Mouse (Mus musculus) Muller cell, postnatal 12 days (primary cell): ENCODE results near the gene Pdap1.
A peak's percentile ranks its signal among the peaks of the same experiment; 100 is the strongest.
"Not testable (repeated sequence)": the region's sequence is repeated elsewhere in the genome, so short reads cannot be mapped to it uniquely, and the experiment has no call there.

ENCODE experiments used
- DNase-seq: peaks from one replicate; pipeline ENCODE4 v3.0.0-alpha.2; 2015; ENCODE audit errors: inconsistent ontology term

Pdap1 gene

DNA sequence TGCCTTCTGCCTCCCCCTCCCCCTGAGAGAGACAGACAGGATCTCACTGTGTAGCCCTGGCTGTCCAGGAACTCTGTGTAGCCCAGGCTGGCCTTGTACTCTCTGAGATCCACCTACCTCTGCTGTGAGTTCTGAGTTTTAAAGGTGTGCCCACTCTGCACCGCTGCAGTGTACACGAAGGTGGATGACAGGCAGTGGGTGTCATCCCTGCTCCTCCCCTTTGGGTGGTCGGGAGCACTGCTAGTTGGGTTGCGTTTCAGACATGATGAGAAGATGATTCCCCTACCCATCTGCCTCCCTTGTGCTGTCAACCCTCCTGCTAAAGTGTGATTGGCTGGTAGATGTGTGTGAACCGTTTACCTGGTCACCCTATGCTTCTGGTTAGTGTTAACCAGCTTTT is 21.6 kb downstream of the Pdap1 start:
- no peak for DNase-seq

DNA sequence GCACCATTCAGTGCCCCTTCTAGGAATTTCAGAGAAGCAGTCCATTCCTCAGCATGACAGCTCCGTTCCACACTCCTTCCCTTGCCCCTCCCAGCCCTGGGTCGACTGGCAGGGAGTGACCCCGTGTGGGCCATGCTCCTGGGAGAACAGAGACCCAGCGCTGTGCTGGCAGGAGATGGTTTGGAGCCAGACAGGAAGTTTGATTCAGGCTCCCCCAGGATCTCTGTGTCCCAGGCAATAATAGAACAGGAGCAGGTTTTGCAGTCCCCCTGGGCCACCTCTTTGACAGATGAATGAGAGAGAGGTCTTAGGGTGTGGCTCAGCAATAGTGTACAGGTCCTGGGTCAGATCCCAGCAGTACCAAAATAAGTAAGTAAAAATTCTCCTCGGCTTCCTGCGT is 22.0 kb downstream of the Pdap1 start:
- DNase-seq: no peak

DNA sequence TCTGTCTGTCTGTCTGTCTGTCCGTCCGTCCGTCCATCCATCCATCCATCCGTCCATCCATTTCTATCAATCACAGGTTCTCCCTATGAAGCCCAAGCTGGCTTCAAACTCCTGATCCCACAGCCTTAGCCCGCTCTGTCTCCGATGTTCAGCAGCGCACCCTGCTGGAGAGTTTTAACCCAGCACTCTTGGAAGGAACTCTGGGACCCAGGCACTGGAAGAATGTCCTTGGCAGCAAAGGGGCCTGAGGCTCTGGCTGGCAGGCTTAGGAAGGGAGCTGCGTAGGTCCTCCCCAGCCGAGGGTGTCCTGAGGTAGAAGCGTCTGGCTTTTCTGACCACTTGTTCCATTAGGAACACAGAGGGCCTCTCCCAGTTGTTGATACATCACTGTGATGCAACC is 23.1 kb downstream of the Pdap1 start:
- DNase-seq: no peak

DNA sequence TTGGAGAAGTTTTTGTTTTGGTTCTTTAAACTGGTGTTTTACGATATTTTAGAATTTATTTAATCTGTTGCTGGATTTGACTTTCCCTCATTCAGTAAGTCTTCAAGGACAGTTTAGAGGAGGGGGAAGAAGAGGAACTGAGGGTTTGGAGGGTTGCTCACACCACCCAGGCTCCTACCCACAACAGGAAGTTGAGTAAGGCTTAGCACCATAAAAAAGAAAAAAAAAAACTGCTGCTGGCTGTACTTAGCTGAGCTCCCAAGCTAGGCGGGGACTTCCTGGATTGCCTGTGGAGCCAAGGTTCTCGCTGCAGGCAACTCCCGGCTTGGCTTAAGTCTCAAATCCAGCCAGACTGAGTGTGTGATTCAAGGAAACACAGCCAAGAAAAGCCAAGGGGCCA is 23.7 kb downstream of the Pdap1 start:
- peak; percentile 51 for DNase-seq

DNA sequence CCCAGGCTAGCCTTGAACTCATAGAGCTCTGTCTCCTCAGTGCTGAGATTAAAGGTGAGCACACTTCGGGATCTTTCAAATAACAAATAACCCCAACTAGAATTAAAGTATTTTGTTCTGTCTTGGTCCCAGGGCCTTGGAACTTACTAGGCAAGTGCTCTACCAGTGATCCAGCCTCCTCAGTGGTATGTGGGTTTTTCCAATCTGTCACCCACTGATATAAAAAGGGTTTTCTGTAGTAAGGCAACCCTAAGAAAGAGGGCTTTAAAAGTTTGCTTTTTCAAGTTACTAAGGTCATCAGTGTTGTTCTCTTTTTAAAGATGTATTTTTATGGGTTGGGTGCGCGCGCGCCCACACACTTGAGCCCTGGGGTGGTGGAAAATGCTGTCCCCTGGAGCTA is 24.3 kb downstream of the Pdap1 start:
- no peak for DNase-seq

DNA sequence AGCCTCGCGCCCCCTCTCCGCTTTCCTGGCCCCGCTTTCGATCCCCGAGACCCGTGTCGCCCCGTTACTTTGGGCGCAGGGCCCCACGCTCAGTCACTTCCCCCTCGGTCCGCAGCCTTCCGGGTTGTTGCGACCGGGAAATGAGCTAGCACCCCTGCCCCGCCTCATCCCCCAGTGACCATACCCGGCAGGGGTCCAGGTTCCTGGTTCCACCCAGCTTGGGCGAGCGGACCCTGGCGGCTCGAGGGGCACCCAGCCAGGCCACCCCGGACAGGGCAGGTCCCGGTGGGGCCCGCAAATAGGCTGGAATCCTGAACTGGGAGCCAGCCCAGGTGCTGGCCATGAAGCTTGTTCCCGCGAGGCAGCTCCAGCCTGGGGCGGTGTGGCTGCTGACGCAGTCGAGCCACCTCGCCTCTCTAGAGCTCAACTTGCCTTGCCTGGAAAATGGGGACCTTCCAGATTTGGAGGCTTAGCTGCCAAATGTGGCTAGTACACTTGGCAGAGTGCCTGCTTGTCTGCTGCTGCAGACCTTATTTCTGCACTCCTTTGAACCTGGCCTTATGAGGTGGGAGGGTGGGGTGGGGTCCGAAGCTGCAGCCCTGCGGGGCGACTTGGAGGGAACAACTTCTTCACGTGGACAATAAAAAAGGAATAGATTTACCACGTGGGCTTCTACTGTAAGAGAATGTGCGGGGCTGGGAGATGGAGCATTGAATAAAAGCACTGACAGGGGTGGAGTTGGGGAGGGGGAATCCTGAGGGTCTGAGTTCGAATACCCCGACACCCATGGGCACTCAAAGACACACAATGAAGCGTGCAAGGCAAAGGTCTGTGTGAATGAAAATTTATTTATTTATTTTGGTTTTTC is 25.2 kb downstream of the Pdap1 start:
- peak; percentile 65 for DNase-seq

DNA sequence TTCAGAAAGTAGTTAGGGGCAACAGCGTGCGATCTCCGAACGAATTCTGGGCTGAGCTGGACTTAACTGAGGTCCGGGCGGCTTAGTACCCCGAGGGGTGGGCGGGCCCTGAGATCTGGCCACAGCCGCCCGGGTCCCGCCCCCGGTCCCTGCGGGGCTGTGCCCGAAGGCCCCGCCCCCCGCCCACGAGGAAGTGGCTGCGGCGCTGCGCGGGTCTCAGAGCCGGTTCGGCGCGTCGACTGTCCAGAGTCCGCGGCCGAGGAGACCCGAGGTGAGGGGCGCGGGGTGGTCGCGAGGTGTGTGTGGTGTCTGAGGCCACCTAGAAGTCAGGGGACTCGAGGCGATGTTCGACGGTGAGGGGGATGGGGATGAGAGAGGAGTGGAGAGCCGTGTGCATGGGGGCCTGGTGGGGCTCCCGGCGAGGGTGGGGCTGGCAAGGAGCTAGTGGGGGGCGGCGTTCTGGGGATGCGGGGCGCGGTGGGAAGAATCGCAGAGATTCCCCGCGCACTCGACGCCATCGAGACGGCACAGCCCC is 25.9 kb downstream of the Pdap1 start, which contains the start of gene Arpc1b:
Gene Arpc1b, plus strand, starts transcription at position 145 of the 535 bp plus-strand sequence.
- peak; percentile 91 for DNase-seq

DNA sequence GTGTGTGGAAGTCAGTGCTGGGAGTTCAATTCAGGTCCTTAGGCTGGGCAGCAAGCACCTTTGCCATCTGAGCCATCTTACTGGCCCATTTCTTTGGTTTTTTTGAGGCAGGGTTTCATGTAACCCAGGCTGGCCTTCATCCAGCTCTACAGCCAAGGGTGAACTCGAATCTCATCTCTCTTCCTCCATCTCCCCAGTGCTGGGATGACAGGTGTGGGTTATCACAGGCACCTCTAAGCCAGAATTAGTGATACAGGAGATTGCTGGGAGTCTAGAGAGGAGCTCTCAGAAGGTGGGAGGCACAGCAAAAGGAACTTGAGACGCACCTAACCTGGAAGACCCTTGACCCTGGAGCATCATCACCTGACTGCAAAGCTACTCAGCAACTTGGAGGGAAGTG is 26.6 kb downstream of the Pdap1 start:
- DNase-seq: no peak

DNA sequence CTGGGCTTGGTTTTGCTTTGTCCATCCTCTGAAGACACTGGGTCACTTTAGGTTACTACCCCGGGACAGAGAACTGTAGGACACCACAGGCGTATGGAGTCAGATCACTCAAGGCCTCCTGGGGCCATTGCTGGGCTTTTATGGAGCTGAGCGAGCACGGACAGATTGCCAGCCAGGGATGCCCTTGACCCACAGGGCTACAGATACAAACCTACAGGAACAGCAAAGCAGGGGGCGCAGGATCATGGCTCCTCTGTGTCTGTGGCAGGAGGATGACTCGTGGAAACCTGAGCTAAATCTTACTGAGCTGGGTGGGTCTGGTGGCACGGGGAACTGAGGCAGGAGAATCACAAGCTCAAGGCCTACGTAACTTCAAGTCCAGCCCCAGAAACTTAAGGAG is 27.5 kb downstream of the Pdap1 start:
- DNase-seq: no peak

DNA sequence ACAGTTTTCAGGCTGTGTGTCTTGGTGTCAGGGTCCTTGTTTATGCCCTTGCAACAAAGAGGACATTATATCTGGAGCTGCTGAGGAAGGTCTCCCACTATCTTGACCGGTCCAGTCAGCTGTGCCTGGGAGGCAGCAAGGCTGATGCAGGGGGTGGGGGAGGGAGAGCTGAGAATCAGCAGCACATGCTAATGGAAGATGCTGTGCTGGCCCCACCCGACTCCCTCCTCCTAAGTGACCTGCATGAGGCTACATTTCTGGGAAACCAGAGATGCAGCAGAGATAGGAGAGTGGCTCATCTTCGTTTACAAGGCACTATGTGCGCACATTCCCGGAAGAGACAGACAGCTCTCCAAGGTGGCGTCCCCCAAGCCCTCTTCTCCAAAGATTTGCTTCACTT is 29.6 kb downstream of the Pdap1 start:
- DNase-seq: no peak

DNA sequence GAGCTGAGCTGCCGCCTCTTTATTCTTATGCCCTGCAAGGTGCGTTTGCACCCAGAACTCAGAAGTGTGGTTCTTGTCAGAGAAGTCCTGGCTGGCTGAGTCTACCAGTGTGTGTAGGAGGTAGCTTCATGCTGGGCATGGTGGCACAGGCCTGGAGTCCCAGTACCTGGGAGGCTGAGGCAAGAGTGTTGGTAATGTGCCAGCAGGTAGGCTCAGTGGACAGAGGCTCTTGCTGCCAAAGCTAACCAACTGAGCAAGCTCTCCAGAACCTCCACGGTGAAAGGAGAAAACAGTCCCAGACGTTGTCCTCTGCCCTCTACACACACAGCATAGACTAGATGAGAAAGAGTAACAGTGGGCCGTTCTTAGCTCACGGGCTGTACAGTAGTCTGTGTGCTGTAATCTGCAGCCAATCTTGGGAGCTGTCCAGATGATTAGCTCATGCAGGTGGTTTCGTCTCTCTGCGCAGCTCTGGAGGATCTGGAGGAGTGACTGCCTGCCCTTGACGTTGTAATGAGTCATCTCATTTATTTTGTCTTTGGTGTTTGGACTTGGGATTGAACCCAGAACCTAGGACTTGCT is 34.3 kb downstream of the Pdap1 start:
- no peak for DNase-seq

DNA sequence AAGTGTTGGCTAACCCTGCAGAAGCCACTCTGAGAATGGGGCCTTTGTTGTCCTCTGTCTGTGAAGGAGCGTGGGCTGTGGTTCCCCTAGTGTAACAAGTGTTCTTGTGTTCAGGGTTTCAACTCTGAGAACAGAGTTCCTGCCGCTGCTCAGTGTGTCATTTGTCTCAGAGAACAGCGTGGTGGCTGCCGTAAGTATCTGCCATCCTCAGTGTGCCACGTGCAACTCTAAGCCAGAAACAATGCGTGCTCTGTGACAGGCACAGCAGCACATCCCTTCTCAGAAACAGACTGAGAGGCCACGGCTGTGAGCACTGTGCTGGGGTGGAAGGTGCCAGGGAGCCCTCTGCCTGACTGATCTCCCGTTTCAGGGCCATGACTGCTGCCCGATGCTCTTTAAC is 35.7 kb downstream of the Pdap1 start:
- DNase-seq: no peak

DNA sequence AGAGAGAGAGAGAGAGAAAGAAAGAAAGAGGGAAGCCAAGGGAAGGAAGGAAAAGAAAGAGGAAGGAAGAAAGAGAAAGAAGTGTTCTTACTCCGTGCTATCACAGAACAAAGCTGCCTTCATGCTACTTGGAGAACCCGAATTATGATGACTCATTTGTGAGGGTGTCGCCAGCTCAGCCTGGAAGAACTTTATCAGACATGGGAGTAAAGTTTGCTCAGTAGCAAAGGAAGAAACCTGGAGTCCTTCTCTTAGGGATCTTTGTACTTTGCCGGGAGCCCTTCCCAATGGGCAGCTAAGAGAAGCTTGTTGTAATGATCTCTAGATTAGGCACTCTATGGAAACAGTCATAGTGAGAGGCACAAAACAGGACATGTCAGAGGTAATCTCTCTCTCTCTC is 37.3 kb downstream of the Pdap1 start:
- DNase-seq: no peak

DNA sequence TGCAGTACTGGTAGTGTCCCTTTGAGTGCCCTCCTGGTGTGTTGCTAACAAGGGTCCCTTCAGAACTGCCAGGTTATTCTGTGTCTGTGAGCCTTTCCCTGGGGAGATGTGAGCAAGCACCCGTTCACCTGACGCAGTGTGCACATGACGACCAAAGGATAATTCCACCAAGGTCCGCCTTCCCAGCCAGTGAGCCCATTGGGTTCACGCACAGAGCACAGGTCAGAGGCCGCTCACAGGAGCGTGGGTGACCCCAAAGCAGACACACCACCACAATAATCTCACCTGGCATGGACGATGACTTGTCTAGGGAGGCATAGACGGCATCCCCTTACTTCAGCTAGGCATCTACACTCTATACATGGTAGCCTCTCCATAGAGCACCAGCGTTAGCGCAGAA is 38.6 kb downstream of the Pdap1 start:
- not testable (repeated sequence) for DNase-seq

DNA sequence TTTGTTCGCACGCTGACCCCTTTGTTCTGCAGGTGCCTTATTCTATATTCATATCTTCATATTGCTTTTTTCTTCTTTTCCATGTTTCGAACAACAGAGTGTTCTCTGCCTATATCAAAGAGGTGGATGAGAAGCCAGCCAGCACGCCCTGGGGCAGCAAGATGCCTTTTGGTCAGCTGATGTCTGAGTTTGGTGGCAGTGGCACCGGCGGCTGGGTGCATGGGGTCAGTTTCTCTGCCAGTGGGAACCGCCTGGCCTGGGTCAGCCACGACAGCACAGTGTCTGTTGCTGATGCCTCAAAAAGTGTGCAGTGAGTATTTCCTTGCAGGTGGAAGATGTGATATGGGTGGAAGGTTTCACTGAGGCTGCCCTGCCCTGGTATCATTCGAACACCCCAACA is 39.1 kb downstream of the Pdap1 start:
- DNase-seq: no peak

DNA sequence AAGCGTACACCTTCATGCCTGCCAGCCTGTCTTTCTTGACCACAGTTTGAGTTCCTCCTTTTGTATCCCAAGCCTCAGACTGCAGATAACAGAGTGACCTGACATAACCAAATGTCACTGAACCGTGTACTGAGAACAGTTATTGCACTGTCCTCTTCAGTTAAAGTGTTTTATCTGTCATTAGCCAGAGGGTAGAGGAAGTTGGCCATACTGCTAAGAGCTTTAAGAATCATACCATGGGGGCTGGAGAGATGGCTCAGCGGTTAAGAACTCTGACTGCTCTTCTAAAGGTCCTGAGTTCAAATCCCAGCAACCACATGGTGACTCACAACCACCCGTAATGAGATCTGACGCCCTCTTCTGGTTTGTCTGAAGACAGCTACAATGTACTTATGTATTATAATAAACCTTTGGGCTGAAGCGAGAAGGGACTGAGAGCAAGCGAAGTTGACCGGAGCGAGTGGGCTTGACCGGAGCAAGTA is 41.7 kb downstream of the Pdap1 start:
- DNase-seq: no peak

DNA sequence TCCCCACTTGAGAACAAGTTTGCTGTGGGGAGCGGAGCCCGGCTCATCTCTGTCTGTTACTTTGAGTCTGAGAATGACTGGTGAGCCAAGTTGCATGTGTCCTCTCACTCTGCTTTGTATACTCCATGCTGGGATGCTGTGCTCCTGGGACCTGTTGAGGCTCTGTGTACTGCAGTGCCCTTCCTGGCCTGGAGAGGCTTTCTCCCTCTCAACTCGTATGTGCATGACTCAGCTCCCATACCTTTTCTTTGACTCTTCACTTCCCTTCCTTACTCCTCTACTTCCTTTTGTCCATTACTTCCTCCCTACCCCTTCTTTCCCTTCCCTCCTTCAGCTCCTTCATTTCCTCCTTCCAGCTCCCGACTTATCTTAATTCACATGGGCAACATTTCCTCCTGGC is 43.8 kb downstream of the Pdap1 start:
- no peak for DNase-seq

DNA sequence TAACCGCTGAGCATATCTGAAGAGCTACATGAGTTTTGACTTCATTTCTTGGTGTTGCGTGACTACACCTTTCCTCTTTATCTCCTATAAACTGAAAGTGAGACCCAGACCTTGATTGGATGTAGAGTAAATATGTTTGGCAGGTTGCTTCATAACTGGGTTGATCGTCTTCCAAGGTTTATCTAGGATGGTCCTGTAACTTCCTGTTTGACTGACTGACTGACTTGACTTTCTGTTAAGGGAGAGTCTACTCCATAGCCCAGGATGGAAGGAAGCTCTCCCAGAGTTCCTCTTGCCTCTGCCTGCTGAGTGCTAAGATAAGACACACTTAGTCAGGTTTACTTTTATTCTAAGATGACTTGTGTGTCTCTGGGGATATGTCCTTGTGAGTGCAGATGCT is 50.2 kb downstream of the Pdap1 start:
- no peak for DNase-seq

DNA sequence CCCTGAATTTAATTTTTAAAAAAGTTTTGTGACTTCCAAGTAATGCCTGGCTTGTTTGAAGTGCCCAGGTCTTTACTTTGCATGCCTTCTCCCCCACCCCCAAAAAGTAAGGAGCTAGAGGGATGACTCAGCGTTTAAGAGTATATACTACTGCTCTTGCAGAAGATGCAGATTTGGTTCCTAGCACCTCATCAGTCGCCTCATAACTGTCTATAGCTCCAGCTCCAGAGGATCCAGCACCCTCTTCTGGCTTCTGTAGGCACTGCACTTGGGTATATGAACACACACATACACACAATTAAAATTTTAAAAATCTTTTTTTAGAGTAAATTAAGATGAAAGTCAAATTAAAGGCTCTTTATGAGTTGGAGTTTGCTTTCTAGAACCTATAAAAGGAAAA is 51.9 kb downstream of the Pdap1 start:
- DNase-seq: no peak

DNA sequence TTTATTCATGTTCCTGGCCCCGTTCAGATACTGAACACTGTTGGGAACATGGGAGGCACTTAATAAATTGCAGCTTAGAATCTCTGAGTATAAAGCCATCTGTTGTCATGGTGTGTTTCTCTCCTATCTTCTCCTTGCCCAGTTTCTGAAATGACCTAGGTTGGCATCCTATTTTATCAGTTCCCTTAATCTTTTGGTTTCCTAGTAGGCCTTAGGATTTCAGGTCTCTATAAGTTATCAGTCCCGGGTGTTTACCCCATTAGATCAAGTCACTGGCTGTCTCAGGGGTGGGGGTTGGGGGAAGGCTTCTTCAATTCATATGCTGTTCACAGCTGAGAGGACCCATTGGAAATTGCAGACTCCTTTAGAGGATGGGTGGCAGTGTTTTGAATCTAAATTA is 55.2 kb downstream of the Pdap1 start:
- no peak for DNase-seq

DNA sequence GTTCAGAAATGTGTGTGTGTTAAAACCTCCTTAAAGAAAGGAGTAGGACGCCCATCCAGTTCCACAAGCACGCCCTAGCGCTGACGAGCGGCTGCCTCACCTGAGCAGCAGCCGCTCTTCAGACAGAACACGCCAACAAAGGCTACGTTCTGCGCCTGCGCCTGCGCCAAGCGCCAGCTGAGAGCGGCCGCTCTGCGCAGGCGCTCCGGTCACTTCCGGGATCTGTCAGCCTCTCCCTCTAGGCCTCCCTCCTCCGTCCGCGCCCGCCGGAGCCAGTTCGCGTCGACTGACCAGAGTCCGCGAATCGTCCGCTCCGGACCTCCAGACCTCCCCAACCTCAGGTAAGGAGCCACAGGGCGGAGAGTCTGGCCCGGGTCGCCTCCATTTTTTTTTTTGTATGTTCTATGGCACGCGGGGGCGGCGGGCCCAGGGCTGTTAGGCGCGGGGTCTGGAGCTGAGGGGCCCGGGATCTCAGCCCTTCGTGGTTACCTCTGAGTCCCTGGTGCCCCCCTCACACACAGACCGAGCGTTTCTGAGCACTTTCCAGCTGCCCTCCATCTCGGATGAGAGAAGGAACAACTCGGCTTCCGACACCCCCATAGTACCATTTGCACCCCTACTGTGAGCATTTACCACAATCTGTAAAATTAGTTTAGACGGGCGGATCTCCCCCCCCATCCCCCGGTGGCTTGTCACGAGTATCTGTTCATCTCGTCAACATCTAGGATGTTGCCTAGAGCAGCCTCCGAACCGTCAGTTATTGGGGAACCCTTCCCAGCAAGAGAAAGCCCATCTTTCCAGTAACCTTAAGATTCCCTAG is 56.2 kb downstream of the Pdap1 start, which contains the start of the genes Arpc1a and Kpna7:
Gene Arpc1a, plus strand, starts transcription at position 199 of the 820 bp plus-strand sequence.
Gene Kpna7, minus strand, starts transcription at position 399 of the 820 bp plus-strand sequence.
- DNase-seq: peak; percentile 93

DNA sequence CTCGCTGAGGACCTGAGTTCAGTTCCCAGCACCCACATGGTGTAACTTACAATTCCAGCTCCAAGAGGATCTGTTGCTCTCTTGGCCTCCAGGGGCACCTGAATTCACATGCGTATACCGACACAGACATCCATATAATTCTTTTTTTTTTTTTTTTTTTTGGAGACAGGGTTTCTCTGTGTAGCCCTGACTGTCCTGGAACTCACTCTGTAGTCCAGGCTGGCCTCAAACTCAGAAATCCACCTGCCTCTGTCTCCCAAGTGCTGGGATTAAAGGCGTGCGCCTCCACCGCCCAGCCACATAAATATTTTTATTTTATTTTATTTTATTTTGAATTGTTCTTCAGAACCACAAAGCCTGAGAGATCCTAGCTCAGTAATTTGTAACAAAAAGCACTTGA is 56.8 kb downstream of the Pdap1 start:
- not testable (repeated sequence) for DNase-seq
